Mouse (Mus musculus): ENCODE measurements around the gene Gm12886.

The Gm12886 gene

GRCm38 (mm10) chr4:121422999-121423398, at the start of gene Gm12886:
Gene Gm12886 (minus strand): TSS chr4:121423099.
- DNase-seq (ENCODE audit: low spot score in 2 of 2): no peak
